Mouse (Mus musculus): ENCODE results near the gene Thoc7.

Thoc7 gene

DNA sequence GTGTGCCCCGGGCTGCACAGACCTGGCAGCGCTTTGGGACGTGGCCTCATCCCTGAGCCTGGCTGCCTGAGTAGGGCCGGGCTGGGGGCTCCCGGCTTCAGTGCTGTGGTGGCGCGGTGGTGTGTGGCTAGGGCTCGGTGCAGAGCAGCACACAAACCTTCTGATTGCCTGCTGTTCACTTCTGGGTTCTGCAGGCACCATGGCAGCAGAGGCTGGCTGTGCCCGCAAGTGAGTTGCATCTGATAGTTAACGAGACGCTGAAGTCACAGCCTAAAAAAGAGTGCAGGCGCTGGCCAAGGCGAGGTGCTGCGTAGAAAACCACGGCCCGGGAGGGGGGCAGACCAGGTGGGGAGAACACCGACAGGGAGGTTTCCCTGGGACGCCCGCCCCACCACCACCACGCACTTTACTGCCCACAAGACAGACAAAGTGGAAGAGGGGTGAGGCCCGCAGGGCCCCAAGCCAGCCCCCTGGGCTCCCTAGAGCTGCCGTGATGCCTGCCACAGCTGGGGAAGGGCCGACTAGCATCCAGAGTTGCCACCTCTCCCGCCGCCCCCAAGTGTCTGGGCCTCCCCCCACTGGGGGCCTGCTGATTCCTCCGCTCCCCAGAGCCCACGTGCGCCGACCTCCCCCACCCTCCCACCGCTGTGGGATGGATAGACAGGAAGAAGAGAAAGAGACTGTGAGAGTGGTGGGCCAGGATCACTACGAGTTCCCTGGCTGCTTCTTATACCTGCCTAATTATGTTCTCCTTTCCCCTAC, 28.2 kb downstream of the Thoc7 start:
- peak; percentile 11 for DNase-seq

DNA sequence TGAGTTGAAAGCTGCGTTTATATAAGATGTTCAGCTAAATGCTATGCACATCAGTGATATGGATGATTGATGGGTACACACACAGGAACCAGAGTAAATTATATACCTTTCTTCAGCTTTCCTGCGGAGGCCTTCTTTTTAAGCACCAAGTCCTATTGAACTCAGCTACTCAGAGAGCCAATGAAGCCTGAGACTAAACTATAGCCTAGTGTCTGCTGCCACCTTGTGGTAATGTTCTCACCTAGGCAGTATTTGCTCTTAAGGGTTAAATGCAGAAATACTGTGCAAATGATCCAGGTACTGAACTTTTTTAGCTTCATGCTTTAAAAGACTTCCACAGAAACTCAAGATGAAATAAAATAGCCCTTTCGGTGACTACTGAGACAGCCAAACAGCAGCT, 44.0 kb downstream of the Thoc7 start:
- peak; percentile 51 for DNase-seq

DNA sequence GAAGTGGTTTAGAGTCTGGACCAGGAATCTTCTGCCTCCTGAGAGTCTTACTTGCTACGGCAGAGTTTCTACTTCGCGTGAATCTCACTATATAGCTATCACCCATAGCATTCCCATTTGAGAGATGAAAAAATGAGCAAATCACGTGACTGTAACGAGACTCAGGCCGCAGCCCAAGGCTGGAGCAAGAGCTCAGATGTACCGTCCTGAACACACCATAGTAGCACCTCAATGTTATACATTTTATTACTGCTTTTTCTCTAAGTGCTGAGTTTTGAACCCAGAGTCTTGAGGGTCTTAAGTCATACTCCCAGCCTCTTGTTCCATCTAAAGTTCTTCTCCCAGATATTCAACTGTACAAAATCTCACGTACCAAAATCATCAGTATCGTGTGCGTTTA, 44.4 kb downstream of the Thoc7 start:
- no peak for DNase-seq

DNA sequence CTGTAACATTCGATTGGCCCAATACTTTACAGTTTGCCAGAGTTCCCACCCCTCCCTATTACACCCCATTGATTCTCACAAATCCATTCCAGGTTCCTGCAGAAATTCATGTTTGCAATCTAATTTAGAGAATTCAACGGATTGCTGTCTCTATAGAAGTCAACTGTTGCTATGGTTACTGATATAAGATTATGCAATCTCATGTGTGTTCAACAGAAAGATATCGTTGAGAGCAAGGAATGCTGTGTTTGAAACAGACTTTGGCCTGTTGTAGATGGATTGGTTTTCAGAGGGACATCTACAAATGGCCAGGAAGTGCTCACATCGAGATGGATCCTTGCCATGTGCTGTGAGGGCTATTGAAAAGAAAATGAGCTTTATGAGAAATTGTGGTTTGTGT, 46.4 kb downstream of the Thoc7 start:
- no peak for DNase-seq

DNA sequence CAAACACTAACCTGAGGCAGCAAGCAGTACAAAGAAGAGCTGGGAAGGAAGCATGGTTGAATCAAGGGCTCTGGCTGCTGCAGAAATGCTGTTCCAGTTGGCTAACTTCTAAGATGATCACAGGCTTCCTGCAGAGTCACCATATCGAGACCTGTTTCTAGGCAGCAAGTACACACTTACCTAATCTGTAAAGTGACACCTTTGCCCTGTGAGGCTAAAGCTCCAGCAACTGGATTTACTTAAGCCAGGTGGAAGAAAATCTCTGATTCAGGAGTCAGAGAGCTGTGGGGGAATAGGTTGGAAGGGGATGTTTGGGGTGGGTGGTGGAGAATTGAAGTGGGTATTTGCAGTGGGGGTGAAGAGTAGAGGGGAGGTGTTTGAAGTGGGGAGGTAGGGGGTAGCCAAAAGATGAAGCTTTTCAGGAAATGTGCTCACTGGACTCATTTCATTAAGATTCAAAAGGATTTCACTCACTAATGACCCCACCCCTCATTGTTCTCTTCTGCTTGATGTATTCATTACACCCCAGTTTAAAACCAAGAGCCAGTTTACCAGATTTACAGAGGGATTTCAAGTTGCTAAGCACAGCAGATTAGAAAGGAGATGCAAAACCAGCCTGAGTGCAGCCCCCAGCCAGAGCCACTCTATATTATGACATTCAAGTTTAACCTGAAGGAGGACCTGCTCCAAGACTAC, 47.1 kb downstream of the Thoc7 start, which contains the start of gene Gm281:
Gene Gm281, minus strand, starts transcription at position 92 of the 696 bp plus-strand sequence.
- no peak for DNase-seq

DNA sequence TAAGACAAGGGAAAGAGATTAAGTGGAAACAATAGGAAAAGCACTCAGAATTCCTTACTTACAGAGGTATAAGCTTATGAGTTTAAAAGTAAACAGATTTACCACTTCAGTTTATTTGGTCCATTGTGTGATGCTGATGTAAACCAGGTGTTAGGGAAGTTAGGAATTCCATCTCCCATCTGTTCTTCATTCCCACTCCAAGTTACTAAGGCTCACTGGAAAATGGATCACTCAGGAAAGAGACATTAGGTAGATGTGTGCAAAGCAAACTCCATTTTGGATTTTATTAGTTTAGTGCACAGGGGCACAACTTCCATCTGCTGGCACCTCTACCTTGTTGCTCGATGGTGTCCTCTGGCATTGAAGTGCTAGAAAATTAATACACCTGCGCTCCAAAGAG, 51.5 kb downstream of the Thoc7 start:
- no peak for DNase-seq

DNA sequence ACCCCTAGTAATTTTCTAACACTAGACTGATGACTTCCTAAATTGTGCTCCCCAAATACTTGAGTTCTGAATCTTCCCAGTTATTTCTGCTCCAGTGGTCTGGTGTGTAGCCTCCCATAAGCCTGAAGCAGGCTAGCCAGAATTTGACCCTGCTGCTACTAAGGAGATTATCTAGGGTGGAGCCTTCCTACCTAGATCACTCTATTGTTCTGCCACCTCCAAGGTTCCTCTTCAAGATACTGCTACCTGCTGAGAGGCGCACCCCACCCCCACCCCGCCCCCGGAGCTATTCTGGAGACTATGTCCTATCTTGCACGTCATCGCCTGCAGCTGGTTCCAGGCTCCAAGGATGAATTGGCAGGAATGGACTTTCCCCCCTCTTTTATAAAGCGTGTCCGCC, 54.5 kb downstream of the Thoc7 start:
- DNase-seq = no peak

DNA sequence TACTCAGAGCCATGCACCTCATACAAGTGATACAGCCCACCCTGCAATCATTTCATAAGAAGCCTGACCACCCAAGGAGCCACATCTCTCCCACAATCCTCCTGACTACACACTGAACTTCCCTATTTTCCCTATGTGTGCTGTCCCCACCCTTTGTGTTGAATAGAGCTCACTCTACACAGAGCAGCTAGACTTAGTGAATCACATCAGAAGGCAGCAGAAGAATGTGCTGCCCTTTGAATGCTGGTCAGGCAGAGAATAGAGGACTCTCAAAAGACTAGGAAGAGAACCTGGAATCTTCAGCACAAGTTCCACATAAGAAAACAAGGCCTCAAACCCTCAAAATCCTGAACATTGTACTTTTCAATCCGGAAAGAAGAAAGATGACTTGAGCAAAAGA, 55.2 kb downstream of the Thoc7 start:
- no peak for DNase-seq

DNA sequence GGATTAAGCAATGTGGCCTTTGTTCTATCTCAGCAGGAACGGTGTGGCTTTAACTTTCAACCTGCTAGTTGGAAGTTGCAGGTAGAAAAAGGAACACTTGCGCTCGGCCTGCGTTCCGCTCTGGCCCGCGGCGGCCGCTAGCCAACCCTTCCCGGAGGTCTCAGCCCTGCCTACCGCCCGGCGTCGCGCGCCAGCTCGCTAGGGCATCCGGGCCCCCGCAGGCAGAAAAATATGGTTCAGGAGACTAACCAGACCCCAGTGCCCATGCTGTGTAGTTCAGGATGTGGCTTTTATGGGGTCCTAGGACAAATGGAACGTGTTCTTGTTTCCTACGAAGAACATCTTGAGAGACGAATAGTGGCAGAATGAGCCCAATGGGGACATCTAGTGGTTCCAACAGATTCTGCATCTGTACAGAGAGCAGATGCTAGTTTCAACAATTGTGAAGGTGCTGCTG, 60.0 kb downstream of the Thoc7 start:
- peak; percentile 17 for DNase-seq
